Mouse (Mus musculus) layer of hippocampus, adult 8-10 months (tissue): Measurements from ENCODE around the gene Pcdh11x. TPM values are rescaled to one million over a fixed set of nuclear protein-coding genes. Genes with fewer than 3 reads are reported as not detected.

Experiments used
- total RNA-seq, 4 experiments: library from RNA; stranded (reverse); gene quantifications; 2 replicates each; pipeline ENCODE4 v1.2.4; 2022

The Pcdh11x gene
- total RNA-seq, 4 experiments from 2014 or later = 7.4 to 10.1 (median 8.7) TPM

Other genes with a start within 250 kb of the Pcdh11x start
- not detected for gene H2afb3, start 22.8 kb downstream of the Pcdh11x start, total RNA-seq